Mouse (Mus musculus) kidney, adult 11 months (tissue): ENCODE results near the gene Gm20605.
"Not testable (repeated sequence)": the region's sequence is repeated elsewhere in the genome, so short reads cannot be mapped to it uniquely, and the experiment has no call there.

Source experiments
- DNase-seq: peaks from one replicate; pipeline ENCODE4 v3.0.0; 2022

Gene Gm20605

GRCm38 (mm10) chr5:137613550-137613949, 15.4 kb upstream of the Gm20605 start, which contains the start of gene Pcolce:
TSS of gene Pcolce (minus strand) at chr5:137613784.
- DNase-seq = no peak

- not testable (repeated sequence) for DNase-seq
These were observed 14.1 kb upstream of the Gm20605 start for GRCm38 (mm10) chr5:137614921-137615320.

GRCm38 (mm10) chr5:137615347-137615746, 13.6 kb upstream of the Gm20605 start:
- DNase-seq = no peak

GRCm38 (mm10) chr5:137623937-137624530, 4.9 kb upstream of the Gm20605 start:
- no peak for DNase-seq

GRCm38 (mm10) chr5:137627991-137628390, 984 bp upstream of the Gm20605 start:
- DNase-seq = no peak

GRCm38 (mm10) chr5:137629306-137629721, 339 bp downstream of the Gm20605 start:
- peak; percentile 88 for DNase-seq

GRCm38 (mm10) chr5:137629906-137630545, 1.1 kb downstream of the Gm20605 start:
- DNase-seq = peak; percentile 88

- DNase-seq = peak; percentile 77
These were observed 1.6 kb downstream of the Gm20605 start for GRCm38 (mm10) chr5:137630602-137631001.

GRCm38 (mm10) chr5:137631171-137631570, 2.2 kb downstream of the Gm20605 start:
- DNase-seq = peak; percentile 40

GRCm38 (mm10) chr5:137631591-137631990, 2.6 kb downstream of the Gm20605 start:
- no peak for DNase-seq

- DNase-seq = no peak
These were observed 4.6 kb downstream of the Gm20605 start for GRCm38 (mm10) chr5:137633397-137634084.

GRCm38 (mm10) chr5:137639472-137639871, 10.5 kb downstream of the Gm20605 start:
- no peak for DNase-seq

GRCm38 (mm10) chr5:137641054-137641453, 12.1 kb downstream of the Gm20605 start, which contains the start of gene Sap25:
TSS of gene Sap25 (plus strand) at chr5:137641334.
- no peak for DNase-seq

GRCm38 (mm10) chr5:137642886-137643285, 13.9 kb downstream of the Gm20605 start:
- DNase-seq = no peak

GRCm38 (mm10) chr5:137644484-137644883, 15.5 kb downstream of the Gm20605 start:
- no peak for DNase-seq

- DNase-seq = no peak
These were observed 16.2 kb downstream of the Gm20605 start for GRCm38 (mm10) chr5:137645091-137645651.

GRCm38 (mm10) chr5:137645652-137646091, 16.7 kb downstream of the Gm20605 start, which contains the start of gene Irs3:
TSS of gene Irs3 (minus strand) at chr5:137645714.
- peak; percentile 59 for DNase-seq

- DNase-seq = no peak
These were observed 19.0 kb downstream of the Gm20605 start for GRCm38 (mm10) chr5:137647827-137648601.

- no peak for DNase-seq
These were observed 20.3 kb downstream of the Gm20605 start for GRCm38 (mm10) chr5:137649251-137649650.

- no peak for DNase-seq
These were observed 20.9 kb downstream of the Gm20605 start for GRCm38 (mm10) chr5:137649669-137650571.

- DNase-seq = peak; percentile 52
These were observed 23.5 kb downstream of the Gm20605 start for GRCm38 (mm10) chr5:137652474-137652873.
